Mouse (Mus musculus) layer of hippocampus, adult 9-10 months (tissue): Measurements from ENCODE around the gene Rffl.

Experiments
- DNase-seq: peaks from one replicate; pipeline ENCODE4 v3.0.0; 2022; ENCODE audit warnings: low spot score

The Rffl gene

GRCm38 (mm10) chr11:82874924-82875323, 3.9 kb upstream of the Rffl start:
- no peak for DNase-seq

- peak; percentile 25 for DNase-seq
These were observed 608 bp downstream of the Rffl start for GRCm38 (mm10) chr11:82870173-82871030.

GRCm38 (mm10) chr11:82869506-82870172, 1.4 kb downstream of the Rffl start:
- no peak for DNase-seq

- no peak for DNase-seq
These were observed 3.1 kb downstream of the Rffl start for GRCm38 (mm10) chr11:82867956-82868355.

- no peak for DNase-seq
These were observed 4.0 kb downstream of the Rffl start for GRCm38 (mm10) chr11:82866850-82867564.

- DNase-seq = no peak
These were observed 5.1 kb downstream of the Rffl start for GRCm38 (mm10) chr11:82865957-82866356.

- DNase-seq = no peak
These were observed 7.5 kb downstream of the Rffl start for GRCm38 (mm10) chr11:82863488-82863931.

GRCm38 (mm10) chr11:82863059-82863458, 8.0 kb downstream of the Rffl start:
- no peak for DNase-seq

- no peak for DNase-seq
These were observed 8.4 kb downstream of the Rffl start for GRCm38 (mm10) chr11:82862638-82863037.

GRCm38 (mm10) chr11:82861558-82861957, 9.5 kb downstream of the Rffl start:
- no peak for DNase-seq

- DNase-seq = no peak
These were observed 10.3 kb downstream of the Rffl start for GRCm38 (mm10) chr11:82860759-82861158.

- no peak for DNase-seq
These were observed 13.6 kb downstream of the Rffl start for GRCm38 (mm10) chr11:82857307-82857848.

- DNase-seq = no peak
These were observed 15.0 kb downstream of the Rffl start for GRCm38 (mm10) chr11:82856032-82856431.

- no peak for DNase-seq
These were observed 15.6 kb downstream of the Rffl start for GRCm38 (mm10) chr11:82855327-82855973.

GRCm38 (mm10) chr11:82854111-82854510, 16.9 kb downstream of the Rffl start:
- no peak for DNase-seq

GRCm38 (mm10) chr11:82852958-82853357, 18.1 kb downstream of the Rffl start:
- DNase-seq = no peak

GRCm38 (mm10) chr11:82852540-82852939, 18.5 kb downstream of the Rffl start:
- no peak for DNase-seq

- DNase-seq = no peak
These were observed 18.9 kb downstream of the Rffl start for GRCm38 (mm10) chr11:82852115-82852514.

- DNase-seq = no peak
These were observed 20.8 kb downstream of the Rffl start for GRCm38 (mm10) chr11:82850259-82850658.

- no peak for DNase-seq
These were observed 23.4 kb downstream of the Rffl start for GRCm38 (mm10) chr11:82847571-82848000.

- no peak for DNase-seq
These were observed 24.1 kb downstream of the Rffl start for GRCm38 (mm10) chr11:82846938-82847337.

- no peak for DNase-seq
These were observed 25.0 kb downstream of the Rffl start for GRCm38 (mm10) chr11:82846079-82846436.
